Mouse (Mus musculus) heart, embryonic 15.5 days (tissue): ENCODE data around the gene Mul1. TPM values are rescaled to one million over a fixed set of nuclear protein-coding genes. Genes with fewer than 3 reads are reported as not detected.
A peak's percentile ranks its signal among the peaks of the same experiment; 100 is the strongest.

Experiments
- ATAC-seq: fragments of 200-750 bp; cut with Nextera tagmentation; replicated peaks from 2 replicates; pipeline ENCODE4 v1.8.0; 2017; ENCODE audit warnings: low read depth, moderate TSS enrichment; ENCODE audit not compliant: insufficient number of reproducible peaks, insufficient read depth, low FRiP score
- H3K27ac ChIP-seq: fragments of 300-500 bp; sonication (generic); 2 replicates; pipeline ENCODE4 v1.5.1; 2015; ENCODE audit warnings: mild to moderate bottlenecking, inconsistent platforms
- H3K27me3 ChIP-seq: fragments of 300-500 bp; sonication (generic); 2 replicates; pipeline ENCODE4 v1.6.1; 2015; ENCODE audit warnings: inconsistent platforms
- H3K36me3 ChIP-seq: fragments of 300-500 bp; sonication (generic); 2 replicates; pipeline ENCODE4 v1.6.1; 2015; ENCODE audit warnings: mild to moderate bottlenecking, inconsistent platforms
- H3K4me1 ChIP-seq: fragments of 300-500 bp; sonication (generic); replicated peaks from 2 replicates; pipeline ENCODE4 v1.6.1; 2015; ENCODE audit warnings: inconsistent platforms
- H3K4me2 ChIP-seq: fragments of 300-500 bp; sonication (generic); 2 replicates; pipeline ENCODE4 v1.6.1; 2015; ENCODE audit warnings: inconsistent platforms, mild to moderate bottlenecking, moderate library complexity
- H3K4me3 ChIP-seq: fragments of 300-500 bp; sonication (generic); 2 replicates; pipeline ENCODE4 v1.5.1; 2015; ENCODE audit warnings: mild to moderate bottlenecking, inconsistent platforms
- H3K9ac ChIP-seq: fragments of 300-500 bp; sonication (generic); 2 replicates; pipeline ENCODE4 v1.6.1; 2015; ENCODE audit warnings: mild to moderate bottlenecking, inconsistent platforms
- H3K9me3 ChIP-seq: fragments of 300-500 bp; sonication (generic); replicated peaks from 2 replicates; pipeline ENCODE4 v1.6.1; 2016; ENCODE audit warnings: inconsistent platforms
- WGBS: fragments of 180-500 bp; shearing (Covaris S2); methylation state at CpG from one replicate; pipeline ENCODE4 v1.1.7; 2015; ENCODE audit warnings: mixed read lengths; 5-methylcytosine and 5-hydroxymethylcytosine counted together
- polyA plus RNA-seq: library from polyadenylated mRNA; unstranded; fragments of >200 nt; fragmentation: Nextera tagmentation; extraction: Ambion mirVana; gene quantifications from 2 replicates; pipeline ENCODE4 v1.2.1, GENCODE M21; 2015

The Mul1 gene
- 22.2 and 22.7 TPM in 2 replicates for polyA plus RNA-seq

GRCm38 (mm10) chr4:138434347-138435316, at the start of gene Mul1:
TSS of gene Mul1 (plus strand) at chr4:138434671.
- H3K9ac ChIP-seq: peak within 1 kb of the TSS; percentile 82
- no peaks in the 10 kb centered on the region for H3K27me3 ChIP-seq
- peaks cover 16% of the 10 kb centered on the region for H3K4me1 ChIP-seq
- peaks cover 37% of the 10 kb centered on the region for H3K36me3 ChIP-seq
- H3K27ac ChIP-seq: peak within 1 kb of the TSS; percentile 68
- H3K4me3 ChIP-seq: peak within 1 kb of the TSS; percentile 94
- H3K9me3 ChIP-seq: no peaks in the 10 kb centered on the region
- ATAC-seq: peak; percentile 91
- under 1% methylated on average over 64 of the region's 64 CpGs for WGBS
- peak within 1 kb of the TSS; percentile 81 for H3K4me2 ChIP-seq

- H3K27me3 ChIP-seq: peaks cover 86% of the 10 kb centered on the region
- H3K9ac ChIP-seq: no peak overlapping the region
- WGBS: 50% methylated on average over 7 of the region's 7 CpGs
- no peak for ATAC-seq
- H3K36me3 ChIP-seq: no peaks in the 10 kb centered on the region
- no peak overlapping the region for H3K4me3 ChIP-seq
- H3K9me3 ChIP-seq: no peaks in the 10 kb centered on the region
- H3K4me2 ChIP-seq: no peak overlapping the region
- H3K27ac ChIP-seq: no peak overlapping the region
- H3K4me1 ChIP-seq: peaks cover 21% of the 10 kb centered on the region
These were observed 40.8 kb upstream of the Mul1 start for GRCm38 (mm10) chr4:138393703-138394102.

GRCm38 (mm10) chr4:138395087-138395970, 39.1 kb upstream of the Mul1 start:
- H3K4me3 ChIP-seq: peak overlapping the region; percentile 46
- no peaks in the 10 kb centered on the region for H3K9me3 ChIP-seq
- H3K9ac ChIP-seq: no peak overlapping the region
- peak overlapping the region; percentile 71 for H3K4me2 ChIP-seq
- ATAC-seq: no peak
- no peak overlapping the region for H3K27ac ChIP-seq
- 1% methylated on average over 103 of the region's 103 CpGs for WGBS
- H3K27me3 ChIP-seq: peaks cover 96% of the 10 kb centered on the region
- peaks cover 21% of the 10 kb centered on the region for H3K4me1 ChIP-seq
- no peaks in the 10 kb centered on the region for H3K36me3 ChIP-seq

- ATAC-seq: 0 out of 2 replicates have a peak, but pooled peaks have one; percentile 47
- Histone ChIP-seq H3K4me1 (peaks cover 21% of the 10 kb centered on the region), H3K4me2 (peak within 1 kb of the TSS; percentile 71), H3K27me3 (peaks cover 90% of the 10 kb centered on the region), H3K9ac (no peak within 1 kb of the TSS), H3K9me3 (no peaks in the 10 kb centered on the region), H3K36me3 (no peaks in the 10 kb centered on the region), H3K4me3 (peak within 1 kb of the TSS; percentile 46), H3K27ac (no peak within 1 kb of the TSS)
- under 1% methylated on average over 46 of the region's 46 CpGs for WGBS
These were observed 38.4 kb upstream of the Mul1 start, which contains the start of gene Fam43b for GRCm38 (mm10) chr4:138395971-138396645. TSS of gene Fam43b (minus strand) at chr4:138396528.

- no peak for ATAC-seq
- 10% methylated on average over 8 of the region's 8 CpGs for WGBS
- Histone ChIP-seq H3K4me2 (peak overlapping the region; percentile 71), H3K27ac (no peak overlapping the region), H3K9me3 (no peaks in the 10 kb centered on the region), H3K27me3 (peaks cover 89% of the 10 kb centered on the region), H3K4me1 (peaks cover 21% of the 10 kb centered on the region), H3K36me3 (no peaks in the 10 kb centered on the region), H3K9ac (no peak overlapping the region), H3K4me3 (peak overlapping the region; percentile 46)
These were observed 37.8 kb upstream of the Mul1 start for GRCm38 (mm10) chr4:138396711-138397110.

GRCm38 (mm10) chr4:138404806-138405205, 29.7 kb upstream of the Mul1 start:
- H3K36me3 ChIP-seq: no peaks in the 10 kb centered on the region
- ATAC-seq: no peak
- no peaks in the 10 kb centered on the region for H3K9me3 ChIP-seq
- WGBS: 3% methylated on average over 2 of the region's 2 CpGs
- no peak overlapping the region for H3K9ac ChIP-seq
- no peaks in the 10 kb centered on the region for H3K4me1 ChIP-seq
- H3K27ac ChIP-seq: no peak overlapping the region
- H3K4me2 ChIP-seq: no peak overlapping the region
- no peak overlapping the region for H3K4me3 ChIP-seq
- H3K27me3 ChIP-seq: peaks cover 22% of the 10 kb centered on the region

GRCm38 (mm10) chr4:138407479-138408194, 26.8 kb upstream of the Mul1 start:
- no peak for ATAC-seq
- Histone ChIP-seq H3K9me3 (no peaks in the 10 kb centered on the region), H3K4me1 (no peaks in the 10 kb centered on the region), H3K4me3 (no peak overlapping the region), H3K9ac (no peak overlapping the region), H3K36me3 (no peaks in the 10 kb centered on the region), H3K27me3 (peaks cover 35% of the 10 kb centered on the region), H3K4me2 (no peak overlapping the region), H3K27ac (no peak overlapping the region)
- WGBS: 57% methylated on average over 12 of the region's 13 CpGs

- Histone ChIP-seq H3K27me3 (peaks cover 40% of the 10 kb centered on the region), H3K4me2 (no peak overlapping the region), H3K27ac (no peak overlapping the region), H3K36me3 (no peaks in the 10 kb centered on the region), H3K9ac (no peak overlapping the region), H3K4me1 (0 out of 2 replicates have a peak, but pooled peaks cover 2% of the 10 kb centered on the region), H3K9me3 (no peaks in the 10 kb centered on the region), H3K4me3 (no peak overlapping the region)
- ATAC-seq: no peak
- 9% methylated on average over 5 of the region's 5 CpGs for WGBS
These were observed 23.5 kb upstream of the Mul1 start for GRCm38 (mm10) chr4:138411011-138411410.

GRCm38 (mm10) chr4:138411504-138412121, 22.9 kb upstream of the Mul1 start:
- Histone ChIP-seq H3K4me1 (0 out of 2 replicates have a peak, but pooled peaks cover 2% of the 10 kb centered on the region), H3K4me3 (no peak overlapping the region), H3K36me3 (no peaks in the 10 kb centered on the region), H3K9me3 (no peaks in the 10 kb centered on the region), H3K27ac (no peak overlapping the region), H3K27me3 (peaks cover 37% of the 10 kb centered on the region), H3K4me2 (no peak overlapping the region), H3K9ac (no peak overlapping the region)
- ATAC-seq: no peak
- 44% methylated on average over 7 of the region's 7 CpGs for WGBS

GRCm38 (mm10) chr4:138414725-138415124, 19.7 kb upstream of the Mul1 start:
- 0 out of 2 replicates have a peak, but pooled peaks cover 2% of the 10 kb centered on the region for H3K4me1 ChIP-seq
- H3K27ac ChIP-seq: no peak overlapping the region; the same call in 1 of the 2 replicates
- no peak overlapping the region for H3K9ac ChIP-seq
- ATAC-seq: no peak
- H3K9me3 ChIP-seq: no peaks in the 10 kb centered on the region
- 14% methylated on average over 6 of the region's 6 CpGs for WGBS
- peaks cover 50% of the 10 kb centered on the region for H3K27me3 ChIP-seq
- H3K4me2 ChIP-seq: peak overlapping the region; percentile 15; the same call in 1 of the 2 replicates
- H3K4me3 ChIP-seq: no peak overlapping the region
- H3K36me3 ChIP-seq: no peaks in the 10 kb centered on the region
